Comparison of ENCODE assay signal across 28 mouse cellular contexts in genomic region chr15:93572889-93573288, GRCm38 (mm10).
"Had no signal": no experiment of that assay in that cellular context is flagged by ENCODE, and none has a peak within 500 bp of the region (broad histone marks: within the 10 kb centered on the region; RNA-seq: fewer than 3 reads in every experiment).

No protein-coding gene starts in this region.

- H3K9ac ChIP-seq: embryonic facial prominence, embryonic 12.5 days; embryonic facial prominence, embryonic 13.5 days; embryonic facial prominence, embryonic 15.5 days; forebrain, embryonic 12.5 days; forebrain, embryonic 13.5 days; forebrain, embryonic 15.5 days; forebrain, postnatal 0 days had no signal

- DNase-seq: cerebellum, adult 2 months; cerebellum, adult 8-10 months; cerebellum, adult 9-10 months; cerebellum, adult 9-11 months; cerebellum, postnatal 10 days; cerebellum, postnatal 14 days; cerebellum, postnatal 25 days; cerebellum, postnatal 36 days; embryo, embryonic 11 days; forebrain, postnatal 0 days; gastrocnemius, adult 2 months; gastrocnemius, postnatal 10 days; gastrocnemius, postnatal 14 days; gastrocnemius, postnatal 25 days; gastrocnemius, postnatal 36 days; heart, adult 11 months; heart, adult 18-20 months had no signal

- H3K4me1 ChIP-seq: forebrain, embryonic 13.5 days had no signal

- H3K4me2 ChIP-seq: embryonic facial prominence, embryonic 12.5 days; embryonic facial prominence, embryonic 13.5 days; embryonic facial prominence, embryonic 15.5 days; forebrain, embryonic 12.5 days; forebrain, embryonic 13.5 days; forebrain, embryonic 15.5 days had no signal

- H3K27me3 ChIP-seq: embryonic facial prominence, embryonic 12.5 days; embryonic facial prominence, embryonic 13.5 days; embryonic facial prominence, embryonic 15.5 days; forebrain, embryonic 12.5 days; forebrain, embryonic 13.5 days; forebrain, embryonic 15.5 days had no signal

- ATAC-seq: forebrain, embryonic 13.5 days; forebrain, embryonic 14.5 days; forebrain, embryonic 15.5 days; forebrain, embryonic 16.5 days; forebrain, postnatal 0 days had no signal

- H3K36me3 ChIP-seq: forebrain, embryonic 12.5 days; forebrain, embryonic 15.5 days had no signal

- H3K4me3 ChIP-seq: embryonic facial prominence, embryonic 10.5 days; embryonic facial prominence, embryonic 12.5 days; embryonic facial prominence, embryonic 13.5 days; embryonic facial prominence, embryonic 15.5 days; erythroblast, embryonic 14.5 days; forebrain, embryonic 10.5 days; forebrain, embryonic 12.5 days; forebrain, embryonic 13.5 days; forebrain, embryonic 15.5 days; gastrocnemius, adult 2 months had no signal

- H3K9me3 ChIP-seq: embryonic facial prominence, embryonic 12.5 days; embryonic facial prominence, embryonic 13.5 days; embryonic facial prominence, embryonic 15.5 days; forebrain, embryonic 12.5 days; forebrain, embryonic 13.5 days; forebrain, embryonic 15.5 days had no signal

- H3K27ac ChIP-seq: embryonic facial prominence, embryonic 10.5 days; embryonic facial prominence, embryonic 12.5 days; embryonic facial prominence, embryonic 13.5 days; embryonic facial prominence, embryonic 15.5 days; forebrain, embryonic 10.5 days; forebrain, embryonic 12.5 days; forebrain, embryonic 13.5 days; forebrain, embryonic 15.5 days; gastrocnemius, adult 2 months had no signal
